Mouse (Mus musculus): ENCODE measurements around the gene Amigo2. TPM values are rescaled to one million over a fixed set of nuclear protein-coding genes. Genes with fewer than 3 reads are reported as not detected.
"Not testable (repeated sequence)": the region's sequence is repeated elsewhere in the genome, so short reads cannot be mapped to it uniquely, and the experiment has no call there.

The Amigo2 gene
- total and polyA plus RNA-seq, 2 experiments from 2014 or later, result 4.4 to 6.0 TPM

DNA sequence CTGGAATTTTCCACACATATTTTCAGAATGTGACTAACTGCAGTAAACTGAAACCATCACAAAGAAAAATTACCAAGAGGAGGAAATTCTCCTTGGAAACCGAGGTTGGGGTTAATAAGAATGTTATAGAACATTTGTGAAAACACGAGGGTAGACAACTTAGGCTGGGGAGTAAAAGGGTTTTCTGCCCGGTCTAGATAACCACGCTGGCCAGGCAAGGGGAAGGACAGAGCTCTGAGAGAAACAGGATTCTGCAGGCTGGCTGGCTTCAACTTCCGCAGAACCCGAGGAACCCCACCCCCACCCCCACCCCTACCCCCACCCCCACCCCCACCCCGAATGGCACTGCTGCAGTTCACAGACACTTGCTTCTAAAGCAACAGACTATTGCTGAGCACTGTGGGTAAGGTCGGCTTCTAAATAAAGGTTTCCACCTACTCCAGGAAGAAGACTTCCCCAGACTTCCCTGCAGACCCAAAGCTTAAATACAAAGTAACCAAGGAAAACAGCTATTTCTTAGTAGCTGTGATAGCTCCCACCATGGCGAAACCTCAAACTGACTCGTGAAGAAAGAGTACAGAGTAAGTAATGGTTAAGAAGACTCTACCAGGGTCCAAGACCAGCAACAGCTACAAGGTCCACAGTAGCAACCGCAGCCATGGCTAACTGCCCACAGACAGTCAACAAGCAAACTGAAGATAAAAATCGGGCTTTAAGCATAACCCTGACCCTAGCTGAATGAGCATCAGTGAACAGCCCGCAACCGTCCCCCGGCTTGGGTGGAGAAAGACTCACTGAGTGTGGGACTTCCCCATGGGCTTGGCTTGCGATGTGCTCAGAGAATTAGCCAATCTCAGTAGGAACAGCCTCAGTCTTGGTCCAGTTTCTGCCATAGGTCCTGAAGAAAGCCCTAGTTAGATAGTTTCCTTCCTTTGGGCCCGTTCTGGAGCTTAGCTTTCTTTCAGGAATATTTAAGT is 34.3 kb downstream of the Amigo2 start:
- no peaks in the 10 kb centered on the region for H3K9me3 ChIP-seq (replicated peaks; ENCODE audit: control insufficient read depth, low read length)
- no peak overlapping the region for H3K4me2 ChIP-seq (ENCODE audit: low read depth, low read length)
- 61% methylated on average over 17 of the region's 17 CpGs for WGBS
- DNase-seq (ENCODE audit: low spot score) (no peak), ATAC-seq (ENCODE audit: insufficient read depth, low read depth) (no peak)
- H3K4me3 ChIP-seq (ENCODE audit: low read depth, low read length), result no peak overlapping the region
- TF ChIP-seq CTCF (IDR thresholded peaks at IDR 0.05; ENCODE audit: low read depth) (no peak), EP300 (IDR thresholded peaks at IDR 0.05; ENCODE audit: low read depth) (no peak)
- H3K27me3 ChIP-seq (ENCODE audit: control insufficient read depth, insufficient read depth, low read length), result no peaks in the 10 kb centered on the region
- no peaks in the 10 kb centered on the region for H3K4me1 ChIP-seq (ENCODE audit: control insufficient read depth, insufficient read depth)
- no peak overlapping the region for H3K27ac ChIP-seq (ENCODE audit: low read depth)
- H3K9ac ChIP-seq (replicated peaks; ENCODE audit: low read depth, low read length), result no peak overlapping the region
- H3K36me3 ChIP-seq (replicated peaks; ENCODE audit: control insufficient read depth, insufficient read depth, low read length), result no peaks in the 10 kb centered on the region

DNA sequence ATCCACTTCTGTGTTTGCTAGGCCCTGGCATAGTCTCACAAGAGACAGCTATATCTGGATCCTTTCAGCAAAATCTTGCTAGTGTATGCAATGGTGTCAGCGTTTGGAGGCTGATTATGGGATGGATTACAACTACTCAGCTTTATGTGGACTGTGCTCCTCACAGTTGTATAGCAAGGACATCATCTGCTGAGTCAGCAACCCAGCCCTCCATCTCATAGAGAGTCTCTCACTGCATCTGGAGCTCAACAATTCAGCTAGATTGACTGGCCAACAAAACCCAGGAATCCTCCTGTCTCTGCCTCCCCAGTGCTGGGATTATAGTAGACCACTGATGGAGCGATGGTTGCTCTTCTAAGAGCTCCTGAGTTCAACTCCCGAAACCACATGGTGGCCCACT is 37.3 kb downstream of the Amigo2 start:
- DNase-seq (ENCODE audit: low spot score); H3K4me3 ChIP-seq (ENCODE audit: low read depth, low read length); ATAC-seq (ENCODE audit: insufficient read depth, low read depth); H3K36me3 ChIP-seq (replicated peaks; ENCODE audit: control insufficient read depth, insufficient read depth, low read length); H3K4me2 ChIP-seq (ENCODE audit: low read depth, low read length); H3K9me3 ChIP-seq (replicated peaks; ENCODE audit: control insufficient read depth, low read length); H3K4me1 ChIP-seq (ENCODE audit: control insufficient read depth, insufficient read depth); H3K9ac ChIP-seq (replicated peaks; ENCODE audit: low read depth, low read length); H3K27ac ChIP-seq (ENCODE audit: low read depth); H3K27me3 ChIP-seq (ENCODE audit: control insufficient read depth, insufficient read depth, low read length): not testable (repeated sequence)
- WGBS, result 77% methylated on average over 3 of the region's 3 CpGs

- Histone ChIP-seq H3K4me3 (ENCODE audit: low read depth, low read length) (no peak overlapping the region), H3K36me3 (replicated peaks; ENCODE audit: control insufficient read depth, insufficient read depth, low read length) (no peaks in the 10 kb centered on the region), H3K4me1 (ENCODE audit: control insufficient read depth, insufficient read depth) (no peaks in the 10 kb centered on the region), H3K27ac (ENCODE audit: low read depth) (no peak overlapping the region), H3K27me3 (ENCODE audit: control insufficient read depth, insufficient read depth, low read length) (no peaks in the 10 kb centered on the region), H3K9me3 (replicated peaks; ENCODE audit: control insufficient read depth, low read length) (no peaks in the 10 kb centered on the region), H3K9ac (replicated peaks; ENCODE audit: low read depth, low read length) (no peak overlapping the region), H3K4me2 (ENCODE audit: low read depth, low read length) (no peak overlapping the region)
- ATAC-seq (ENCODE audit: insufficient read depth, low read depth), result no peak
- 96% methylated on average over 8 of the region's 8 CpGs for WGBS
- no peak for TF ChIP-seq CTCF (IDR thresholded peaks at IDR 0.05; ENCODE audit: low read depth)
- TF ChIP-seq EP300 (IDR thresholded peaks at IDR 0.05; ENCODE audit: low read depth), result no peak
- no peak for DNase-seq (ENCODE audit: low spot score)
Observed at GRCm38 (mm10) chr15:97206506-97206905, 40.6 kb downstream of the Amigo2 start.

DNA sequence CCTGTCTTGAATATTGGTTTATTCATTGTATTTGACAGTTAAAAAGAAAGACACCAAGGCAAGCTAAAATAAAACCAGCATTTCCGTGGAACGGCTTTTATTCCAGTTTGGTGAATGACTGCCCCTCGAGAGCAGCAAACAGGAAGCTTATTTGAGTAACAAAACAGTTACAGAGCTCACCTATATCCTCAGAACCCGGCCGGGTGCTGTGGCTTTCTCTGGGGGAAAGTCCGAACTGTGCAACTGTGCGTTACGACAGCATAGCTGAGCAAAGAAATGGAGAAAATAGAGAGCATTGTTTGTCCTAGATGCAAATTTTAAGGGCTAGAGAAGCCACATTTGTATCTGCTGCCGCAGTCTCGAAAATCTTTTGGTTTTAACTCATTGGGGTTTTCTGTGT is 41.3 kb downstream of the Amigo2 start:
- H3K4me2 ChIP-seq (ENCODE audit: low read depth, low read length), result no peak overlapping the region
- H3K27me3 ChIP-seq (ENCODE audit: control insufficient read depth, insufficient read depth, low read length), result no peaks in the 10 kb centered on the region
- TF ChIP-seq EP300 (IDR thresholded peaks at IDR 0.05; ENCODE audit: low read depth), result no peak
- DNase-seq (ENCODE audit: low spot score) (no peak), ATAC-seq (ENCODE audit: insufficient read depth, low read depth) (no peak)
- WGBS, result 86% methylated on average over 10 of the region's 10 CpGs
- H3K9me3 ChIP-seq (replicated peaks; ENCODE audit: control insufficient read depth, low read length), result no peaks in the 10 kb centered on the region
- no peak overlapping the region for H3K9ac ChIP-seq (replicated peaks; ENCODE audit: low read depth, low read length)
- no peak overlapping the region for H3K4me3 ChIP-seq (ENCODE audit: low read depth, low read length)
- H3K4me1 ChIP-seq (ENCODE audit: control insufficient read depth, insufficient read depth), result no peaks in the 10 kb centered on the region
- H3K27ac ChIP-seq (ENCODE audit: low read depth), result no peak overlapping the region
- H3K36me3 ChIP-seq (replicated peaks; ENCODE audit: control insufficient read depth, insufficient read depth, low read length), result no peaks in the 10 kb centered on the region

- no peak overlapping the region for H3K4me2 ChIP-seq (ENCODE audit: low read depth, low read length)
- no peak for DNase-seq (ENCODE audit: low spot score)
- H3K9me3 ChIP-seq (replicated peaks; ENCODE audit: control insufficient read depth, low read length), result no peaks in the 10 kb centered on the region
- ATAC-seq (ENCODE audit: insufficient read depth, low read depth), result no peak
- H3K27me3 ChIP-seq (ENCODE audit: control insufficient read depth, insufficient read depth, low read length), result no peaks in the 10 kb centered on the region
- H3K4me3 ChIP-seq (ENCODE audit: low read depth, low read length), result no peak overlapping the region
- WGBS, result 59% methylated on average over 3 of the region's 3 CpGs
- TF ChIP-seq CTCF (IDR thresholded peaks at IDR 0.05; ENCODE audit: low read depth) (no peak), EP300 (IDR thresholded peaks at IDR 0.05; ENCODE audit: low read depth) (no peak)
- no peaks in the 10 kb centered on the region for H3K4me1 ChIP-seq (ENCODE audit: control insufficient read depth, insufficient read depth)
- no peak overlapping the region for H3K9ac ChIP-seq (replicated peaks; ENCODE audit: low read depth, low read length)
- H3K27ac ChIP-seq (ENCODE audit: low read depth), result no peak overlapping the region
- H3K36me3 ChIP-seq (replicated peaks; ENCODE audit: control insufficient read depth, insufficient read depth, low read length), result no peaks in the 10 kb centered on the region
Observed at GRCm38 (mm10) chr15:97204889-97205288, 42.2 kb downstream of the Amigo2 start.

DNA sequence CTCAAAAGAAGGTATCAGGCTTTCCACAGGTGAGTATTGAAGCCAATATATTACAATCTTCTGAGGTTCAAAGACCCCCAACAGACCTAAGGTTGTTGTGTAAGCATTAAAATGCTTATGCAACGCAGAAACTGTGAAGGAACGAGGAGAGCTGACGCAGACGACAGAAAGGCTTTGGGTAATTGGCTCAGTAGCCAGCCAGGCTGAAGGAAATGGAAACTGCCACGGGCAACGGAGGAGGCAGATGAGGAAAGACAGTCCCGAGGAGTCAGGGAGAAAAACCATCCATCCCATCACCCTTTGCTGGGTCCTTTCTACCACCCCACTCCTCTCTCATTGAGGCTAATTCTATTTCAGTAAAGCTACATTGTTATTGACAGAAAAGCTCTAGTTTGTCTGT is 50.4 kb downstream of the Amigo2 start:
- no peak overlapping the region for H3K27ac ChIP-seq (ENCODE audit: low read depth)
- TF ChIP-seq CTCF (IDR thresholded peaks at IDR 0.05; ENCODE audit: low read depth), result no peak
- TF ChIP-seq EP300 (IDR thresholded peaks at IDR 0.05; ENCODE audit: low read depth), result no peak
- 68% methylated on average over 7 of the region's 7 CpGs for WGBS
- H3K9me3 ChIP-seq (replicated peaks; ENCODE audit: control insufficient read depth, low read length), result no peaks in the 10 kb centered on the region
- no peak for ATAC-seq (ENCODE audit: insufficient read depth, low read depth)
- H3K4me1 ChIP-seq (ENCODE audit: control insufficient read depth, insufficient read depth), result no peaks in the 10 kb centered on the region
- DNase-seq (ENCODE audit: low spot score), result no peak
- no peak overlapping the region for H3K9ac ChIP-seq (replicated peaks; ENCODE audit: low read depth, low read length)
- H3K27me3 ChIP-seq (ENCODE audit: control insufficient read depth, insufficient read depth, low read length), result no peaks in the 10 kb centered on the region
- H3K36me3 ChIP-seq (replicated peaks; ENCODE audit: control insufficient read depth, insufficient read depth, low read length), result no peaks in the 10 kb centered on the region
- no peak overlapping the region for H3K4me2 ChIP-seq (ENCODE audit: low read depth, low read length)
- H3K4me3 ChIP-seq (ENCODE audit: low read depth, low read length), result no peak overlapping the region
